Mouse (Mus musculus) forebrain, embryonic 16.5 days (tissue): ENCODE data around the gene Washc4. TPM values are rescaled to one million over a fixed set of nuclear protein-coding genes. Genes with fewer than 3 reads are reported as not detected.

Experiments
- ATAC-seq: fragments of 200-750 bp; cut with Nextera tagmentation; 2 replicates; pipeline ENCODE4 v1.8.0; 2017; ENCODE audit warnings: mild to moderate bottlenecking, moderate library complexity
- H3K27ac ChIP-seq: fragments of 300-500 bp; sonication (generic); 2 replicates; pipeline ENCODE4 v1.5.1; 2014; ENCODE audit warnings: low read length, control low read depth
- H3K27me3 ChIP-seq: fragments of 300-500 bp; sonication (generic); replicated peaks from 2 replicates; pipeline ENCODE4 v1.6.1; 2014; ENCODE audit warnings: low read length; ENCODE audit not compliant: control insufficient read depth, insufficient read depth
- H3K36me3 ChIP-seq: fragments of 300-500 bp; sonication (generic); 2 replicates; pipeline ENCODE4 v1.6.1; 2014; ENCODE audit not compliant: control insufficient read depth, insufficient read depth
- H3K4me1 ChIP-seq: fragments of 300-500 bp; sonication (generic); replicated peaks from 2 replicates; pipeline ENCODE4 v1.6.1; 2014; ENCODE audit warnings: low read length; ENCODE audit not compliant: control insufficient read depth, insufficient read depth
- H3K4me2 ChIP-seq: fragments of 300-500 bp; sonication (generic); 2 replicates; pipeline ENCODE4 v1.6.1; 2014; ENCODE audit warnings: mild to moderate bottlenecking, low read length, control low read depth
- H3K4me3 ChIP-seq: fragments of 300-500 bp; sonication (generic); replicated peaks from 2 replicates; pipeline ENCODE4 v1.5.1; 2014; ENCODE audit warnings: mild to moderate bottlenecking, low read length, control low read depth
- H3K9ac ChIP-seq: fragments of 300-500 bp; sonication (generic); replicated peaks from 2 replicates; pipeline ENCODE4 v1.6.1; 2014; ENCODE audit warnings: low read depth, low read length, control low read depth
- H3K9me3 ChIP-seq: fragments of 300-500 bp; sonication (generic); 2 replicates; pipeline ENCODE4 v1.6.1; 2016; ENCODE audit warnings: low read length; ENCODE audit not compliant: control insufficient read depth
- WGBS: fragments of 180-500 bp; shearing (Covaris S2); extraction: QIAGEN DNeasy Blood & Tissue Kit; methylation state at CpG from one replicate; pipeline ENCODE4 v1.1.7; 2014; 5-methylcytosine and 5-hydroxymethylcytosine counted together
- polyA plus RNA-seq: library from polyadenylated mRNA; unstranded; fragments of >200 nt; fragmentation: Nextera tagmentation; extraction: Ambion mirVana; gene quantifications from 2 replicates; pipeline ENCODE4 v1.2.1, GENCODE M21; 2015

Washc4 gene
- polyA plus RNA-seq, 1 experiment from 2014 or later: 31.8 TPM

DNA sequence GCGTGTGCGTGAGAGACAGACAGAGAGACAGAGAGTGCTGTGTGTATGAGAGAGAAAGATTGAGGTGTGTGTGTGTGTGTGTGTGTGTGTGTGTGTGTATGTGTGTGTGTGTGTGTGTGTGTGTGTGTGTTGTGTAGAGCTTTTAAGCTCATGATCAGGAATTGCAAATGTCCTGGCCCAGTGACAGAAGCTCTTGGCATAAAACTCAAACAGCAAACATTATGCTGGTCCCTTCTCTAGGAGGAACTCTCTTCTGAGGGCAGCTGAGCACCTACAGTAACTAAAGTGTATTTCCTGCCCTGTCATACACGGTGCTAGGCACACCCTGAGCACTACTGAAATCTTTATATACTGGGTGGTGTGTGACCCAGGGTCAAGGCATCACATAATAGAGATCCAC lies 98.1 kb downstream of the Washc4 start:
- Histone ChIP-seq H3K36me3 (no peaks in the 10 kb centered on the region), H3K27me3 (no peaks in the 10 kb centered on the region), H3K4me3 (no peak overlapping the region), H3K27ac (no peak overlapping the region), H3K4me1 (peaks cover 23% of the 10 kb centered on the region), H3K9me3 (no peaks in the 10 kb centered on the region), H3K4me2 (no peak overlapping the region), H3K9ac (no peak overlapping the region)
- ATAC-seq: 0 out of 2 replicates have a peak, but pooled peaks have one; percentile 21
- WGBS: 78% methylated on average over 3 of the region's 3 CpGs

DNA sequence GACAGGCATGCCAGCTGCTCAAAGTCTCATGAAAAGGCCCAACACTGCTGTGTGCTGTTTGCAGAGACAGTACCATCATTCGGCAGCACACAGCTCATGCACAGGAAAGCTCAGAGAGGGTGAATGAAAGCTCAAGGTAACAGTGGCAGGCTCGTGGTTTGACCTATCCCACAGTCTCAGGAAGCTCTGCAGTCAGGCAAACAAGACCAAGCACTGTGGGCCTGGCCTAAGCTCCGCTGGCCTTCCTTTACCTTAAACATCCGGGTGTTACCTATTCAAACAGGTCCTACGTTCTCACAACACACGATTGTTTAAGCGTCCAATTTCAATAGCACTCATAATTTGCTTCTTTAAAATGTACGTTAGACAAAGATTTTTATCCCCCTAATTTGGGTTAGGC lies 100.6 kb downstream of the Washc4 start:
- ATAC-seq: no peak
- Histone ChIP-seq H3K27me3 (no peaks in the 10 kb centered on the region), H3K27ac (no peak overlapping the region), H3K4me2 (no peak overlapping the region), H3K9me3 (no peaks in the 10 kb centered on the region), H3K4me1 (peaks cover 33% of the 10 kb centered on the region), H3K4me3 (no peak overlapping the region), H3K9ac (no peak overlapping the region), H3K36me3 (no peaks in the 10 kb centered on the region)
- 76% methylated on average over 8 of the region's 8 CpGs for WGBS

DNA sequence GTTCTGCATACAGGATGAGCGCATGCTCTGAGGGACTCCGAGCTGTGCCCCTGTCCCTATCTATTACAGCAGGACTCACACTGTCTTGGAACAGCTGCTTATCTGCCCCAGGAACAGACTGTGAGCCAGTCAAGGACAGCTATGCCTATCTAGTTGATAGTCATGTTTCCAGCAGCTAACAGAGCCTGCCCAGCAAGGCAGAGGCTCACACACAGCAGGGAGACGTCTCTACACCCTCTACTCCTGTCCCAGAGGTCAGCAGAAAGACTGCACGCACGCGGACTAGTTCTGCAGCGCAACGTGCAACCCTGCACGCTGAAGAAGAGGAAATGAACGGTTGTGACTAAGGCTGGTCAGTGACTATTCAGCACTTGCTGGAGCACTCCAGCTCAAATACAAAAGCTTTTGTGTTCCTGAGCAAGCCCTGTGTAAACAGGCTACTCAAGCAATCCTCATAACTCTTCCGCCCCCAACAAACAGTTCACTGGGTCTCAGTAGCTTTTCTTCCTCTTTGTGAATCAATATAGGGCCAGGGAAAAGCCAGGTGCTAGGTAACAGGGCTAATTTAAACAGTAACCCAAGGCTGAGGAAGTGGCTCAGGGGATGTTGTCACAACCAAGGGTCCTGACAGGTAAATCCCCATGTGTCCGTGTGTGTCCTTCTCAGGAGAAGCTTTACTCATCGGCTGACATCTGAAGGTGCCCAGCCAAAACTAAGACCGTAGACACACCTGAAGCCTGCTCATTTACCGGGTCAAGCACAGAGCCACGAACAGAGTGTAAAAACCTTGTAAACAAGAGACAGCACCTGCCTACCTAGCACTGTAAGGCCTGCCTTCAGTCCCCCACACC lies 101.5 kb downstream of the Washc4 start:
- Histone ChIP-seq H3K4me2 (no peak overlapping the region), H3K27ac (peak overlapping the region; percentile 16; the same call in 1 of the 2 replicates), H3K36me3 (no peaks in the 10 kb centered on the region), H3K9ac (0 out of 2 replicates have a peak overlapping the region, but pooled peaks have one; percentile 22), H3K4me1 (peaks cover 35% of the 10 kb centered on the region), H3K9me3 (no peaks in the 10 kb centered on the region), H3K4me3 (no peak overlapping the region), H3K27me3 (no peaks in the 10 kb centered on the region)
- WGBS: 58% methylated on average over 16 of the region's 16 CpGs
- no peak for ATAC-seq

DNA sequence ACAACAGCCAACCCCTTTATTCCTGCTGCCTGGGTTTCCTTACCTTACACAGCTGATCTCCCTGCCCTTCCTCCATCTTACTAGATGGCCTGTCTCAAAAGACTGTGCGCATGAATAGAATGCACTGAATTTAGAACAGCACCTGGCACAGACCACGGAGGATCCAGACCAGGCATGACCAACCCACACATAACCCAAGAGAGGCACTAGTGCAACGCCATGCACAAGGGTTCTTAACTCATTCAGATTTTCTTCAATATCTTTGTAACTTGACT lies 102.1 kb downstream of the Washc4 start:
- H3K9ac ChIP-seq: no peak overlapping the region
- peaks cover 35% of the 10 kb centered on the region for H3K4me1 ChIP-seq
- H3K27me3 ChIP-seq: no peaks in the 10 kb centered on the region
- H3K9me3 ChIP-seq: no peaks in the 10 kb centered on the region
- no peak overlapping the region for H3K27ac ChIP-seq
- no peaks in the 10 kb centered on the region for H3K36me3 ChIP-seq
- 92% methylated on average over 3 of the region's 3 CpGs for WGBS
- no peak for ATAC-seq
- no peak overlapping the region for H3K4me3 ChIP-seq
- H3K4me2 ChIP-seq: no peak overlapping the region

Other genes with a start within 250 kb of the Washc4 start
- 4.8 and 6.8 TPM in 2 replicates for gene Slc41a2, start 205.9 kb upstream of the Washc4 start, polyA plus RNA-seq
- gene D10Wsu102e, start 183.5 kb upstream of the Washc4 start, polyA plus RNA-seq: 1.1 and 1.3 TPM in 2 replicates
- gene Aldh1l2, start 9.6 kb upstream of the Washc4 start, polyA plus RNA-seq: 23.7 and 23.9 TPM in 2 replicates
- gene Appl2, start 105.0 kb downstream of the Washc4 start, polyA plus RNA-seq: 34.9 and 38.5 TPM in 2 replicates
- gene 1500009L16Rik, start 179.1 kb downstream of the Washc4 start, polyA plus RNA-seq: 51.0 and 59.2 TPM in 2 replicates